Mouse (Mus musculus) forebrain, embryonic 10.5 days (tissue): ENCODE measurements at regions not wholly inside any gene's neighbourhood (a gene's known extent, or its start where the extent isn't known, plus 50 kb on each side); places are given as distances from the start of the nearest gene placed in this dataset.

Experiments
- DNase-seq: peaks from one replicate; pipeline ENCODE4 v3.0.0-alpha.2; 2017; ENCODE audit warnings: low spot score; ENCODE audit errors: extremely low spot score
- H3K27ac ChIP-seq: fragments of 300-500 bp; sonication (generic); 2 replicates; pipeline ENCODE4 v1.5.1; 2016; ENCODE audit warnings: mild to moderate bottlenecking
- H3K27me3 ChIP-seq: fragments of 300-500 bp; sonication (generic); 2 replicates; pipeline ENCODE4 v1.6.1; 2016; ENCODE audit warnings: mild to moderate bottlenecking; ENCODE audit not compliant: poor library complexity, severe bottlenecking
- H3K36me3 ChIP-seq: fragments of 300-500 bp; sonication (generic); replicated peaks from 2 replicates; pipeline ENCODE4 v1.6.1; 2016; ENCODE audit warnings: mild to moderate bottlenecking, moderate library complexity
- H3K4me1 ChIP-seq: fragments of 300-500 bp; sonication (generic); 2 replicates; pipeline ENCODE4 v1.6.1; 2016
- H3K4me3 ChIP-seq: fragments of 300-500 bp; sonication (generic); 2 replicates; pipeline ENCODE4 v1.5.1; 2016; ENCODE audit warnings: mild to moderate bottlenecking, moderate library complexity
- H3K9me3 ChIP-seq: fragments of 300-500 bp; sonication (generic); 2 replicates; pipeline ENCODE4 v1.6.1; 2016; ENCODE audit warnings: mild to moderate bottlenecking, moderate library complexity
- WGBS: fragments of 180-500 bp; shearing (Covaris S2); methylation state at CpG from one replicate; pipeline ENCODE4 v1.1.7; 2016; 5-methylcytosine and 5-hydroxymethylcytosine counted together

DNA sequence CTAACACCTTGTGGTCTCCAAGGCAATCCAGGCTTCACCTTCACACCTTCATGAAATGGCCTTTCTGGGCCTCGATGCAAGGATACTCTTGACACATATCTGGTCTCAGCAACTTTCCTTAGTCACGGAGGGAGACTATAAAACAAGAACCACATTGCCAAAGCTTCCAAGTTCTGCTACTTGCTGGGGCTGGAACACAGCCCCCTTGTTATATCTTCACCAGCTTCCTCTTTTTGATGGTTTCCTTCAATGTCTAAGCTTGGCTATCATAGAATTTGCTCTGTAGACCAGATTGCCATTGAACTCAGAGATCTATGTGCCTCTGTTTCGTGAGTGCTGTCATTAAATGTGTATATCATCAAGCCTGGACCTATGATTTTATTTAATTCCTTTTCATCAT lies 530.7 kb upstream of the Zeb2 start:
- no peaks in the 10 kb centered on the region for H3K27me3 ChIP-seq
- H3K27ac ChIP-seq, result no peak overlapping the region
- WGBS, result 90% methylated on average over 3 of the region's 3 CpGs
- no peak overlapping the region for H3K4me3 ChIP-seq
- no peak for DNase-seq
- no peaks in the 10 kb centered on the region for H3K4me1 ChIP-seq
- no peaks in the 10 kb centered on the region for H3K9me3 ChIP-seq
- H3K36me3 ChIP-seq, result no peaks in the 10 kb centered on the region

DNA sequence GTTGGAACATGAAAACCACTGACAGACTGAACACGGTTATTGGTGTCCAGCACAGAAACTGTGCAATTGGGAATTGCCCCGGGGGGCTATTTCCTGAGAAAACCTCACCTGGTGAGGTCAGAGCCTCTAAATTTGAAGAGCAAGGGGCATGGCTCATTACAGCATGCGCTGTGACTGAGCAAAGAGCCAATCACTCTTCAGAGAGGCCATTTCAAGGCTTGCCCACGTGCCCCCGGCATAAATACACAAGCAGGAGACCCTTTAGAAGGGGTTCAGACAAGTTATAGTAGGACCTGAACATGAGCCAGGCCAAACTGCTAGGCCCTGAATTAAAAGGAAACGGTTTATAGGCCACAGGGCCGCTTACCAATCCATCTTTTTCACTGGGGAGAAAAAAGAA lies 512.9 kb upstream of the Zeb2 start:
- Histone ChIP-seq H3K4me1 (peaks cover 12% of the 10 kb centered on the region), H3K27ac (no peak overlapping the region), H3K36me3 (no peaks in the 10 kb centered on the region), H3K9me3 (no peaks in the 10 kb centered on the region), H3K4me3 (no peak overlapping the region), H3K27me3 (no peaks in the 10 kb centered on the region)
- 72% methylated on average over 7 of the region's 7 CpGs for WGBS
- DNase-seq, result no peak

DNA sequence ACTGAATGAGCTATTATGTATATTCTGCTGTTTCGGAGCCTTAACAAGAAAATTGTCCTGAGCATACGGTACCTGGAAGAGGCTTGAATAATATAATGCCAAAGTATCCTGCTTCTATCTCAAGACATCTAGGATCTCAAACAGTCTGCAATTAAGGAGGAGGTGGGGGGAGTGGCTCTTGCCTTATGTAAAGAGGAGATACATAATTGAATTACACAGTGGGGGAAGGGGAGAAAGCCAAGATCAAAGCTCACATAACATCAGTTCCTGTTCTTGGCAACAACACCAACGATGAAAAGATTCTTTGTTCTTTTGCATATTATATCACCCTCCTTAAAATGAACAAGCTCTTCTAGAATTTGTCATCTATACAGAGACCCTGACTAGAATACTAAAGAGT lies 512.4 kb upstream of the Zeb2 start:
- H3K36me3 ChIP-seq, result no peaks in the 10 kb centered on the region
- 71% methylated on average over 3 of the region's 3 CpGs for WGBS
- DNase-seq, result no peak

DNA sequence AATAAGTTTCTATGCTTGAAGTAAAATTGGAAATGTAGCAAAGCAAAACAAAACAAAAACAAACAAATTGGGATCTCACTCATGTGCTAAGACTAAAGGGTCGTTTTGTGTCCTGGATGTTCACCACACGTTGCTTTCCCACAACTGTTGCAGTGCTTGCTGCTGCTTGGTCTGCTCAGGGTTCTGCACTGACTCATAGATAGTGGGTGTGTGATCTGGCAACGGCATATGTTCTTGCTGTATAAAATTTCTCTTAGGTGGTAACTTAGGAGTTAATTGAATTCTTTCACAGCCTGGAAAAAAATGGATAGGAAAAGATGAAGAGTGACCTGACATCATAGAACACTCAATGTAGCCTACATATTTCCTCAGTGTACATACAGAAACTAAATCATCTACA lies 505.9 kb upstream of the Zeb2 start:
- Histone ChIP-seq H3K9me3 (no peaks in the 10 kb centered on the region), H3K27me3 (no peaks in the 10 kb centered on the region), H3K36me3 (no peaks in the 10 kb centered on the region), H3K27ac (no peak overlapping the region), H3K4me3 (no peak overlapping the region), H3K4me1 (no peaks in the 10 kb centered on the region)
- DNase-seq, result no peak
- 86% methylated on average over 3 of the region's 3 CpGs for WGBS

More for the DNA sequence above, 512.4 kb upstream of the Zeb2 start:
- Histone ChIP-seq H3K4me1 (peaks cover 12% of the 10 kb centered on the region), H3K27ac (no peak overlapping the region), H3K27me3 (no peaks in the 10 kb centered on the region), H3K4me3 (no peak overlapping the region), H3K9me3 (no peaks in the 10 kb centered on the region)

DNA sequence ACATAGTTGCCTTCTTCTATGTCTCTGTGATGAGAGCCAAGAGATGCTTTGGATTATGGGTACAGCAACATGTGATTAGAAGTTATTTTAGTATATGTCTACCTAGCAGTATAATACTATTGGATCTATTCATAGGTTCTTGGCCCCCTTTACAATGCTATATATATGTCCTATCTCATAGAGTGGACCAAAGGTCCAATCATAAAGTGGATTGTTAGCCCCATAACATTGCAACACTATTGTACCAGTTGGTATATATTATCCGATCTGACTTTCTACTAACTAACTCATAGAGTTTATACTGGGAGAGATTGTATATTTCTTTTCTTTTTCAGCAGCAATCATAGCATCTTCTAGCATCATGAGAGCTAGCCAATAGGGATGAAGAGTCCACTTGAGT lies 491.7 kb upstream of the Zeb2 start:
- WGBS, result 89% methylated on average over 1 of the region's 1 CpGs
- Histone ChIP-seq H3K4me3 (no peak overlapping the region), H3K27me3 (no peaks in the 10 kb centered on the region), H3K4me1 (no peaks in the 10 kb centered on the region), H3K9me3 (no peaks in the 10 kb centered on the region), H3K36me3 (no peaks in the 10 kb centered on the region), H3K27ac (no peak overlapping the region)
- DNase-seq, result no peak

DNA sequence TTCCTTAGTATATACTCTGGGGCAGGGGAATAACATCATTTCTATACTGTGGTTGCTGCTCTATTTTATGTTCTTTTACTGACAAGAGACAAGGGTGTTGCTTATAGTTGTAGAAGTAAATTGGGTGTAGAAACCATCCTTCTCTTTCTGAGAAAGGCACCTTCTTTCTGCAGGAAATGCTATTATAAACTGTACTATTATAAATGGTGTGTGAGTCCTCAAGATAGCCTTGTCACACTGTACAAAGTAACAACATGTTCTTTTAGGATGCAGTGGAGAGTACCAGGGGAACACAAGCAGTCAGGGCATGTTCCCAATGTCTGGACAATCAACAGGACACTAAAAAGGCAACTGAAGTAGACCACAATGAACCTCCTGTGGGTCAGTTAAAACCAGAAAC lies 490.2 kb upstream of the Zeb2 start:
- H3K9me3 ChIP-seq, result no peaks in the 10 kb centered on the region
- H3K36me3 ChIP-seq, result no peaks in the 10 kb centered on the region
- no peaks in the 10 kb centered on the region for H3K4me1 ChIP-seq
- H3K4me3 ChIP-seq, result no peak overlapping the region
- no peak overlapping the region for H3K27ac ChIP-seq
- no peaks in the 10 kb centered on the region for H3K27me3 ChIP-seq
- no peak for DNase-seq

DNA sequence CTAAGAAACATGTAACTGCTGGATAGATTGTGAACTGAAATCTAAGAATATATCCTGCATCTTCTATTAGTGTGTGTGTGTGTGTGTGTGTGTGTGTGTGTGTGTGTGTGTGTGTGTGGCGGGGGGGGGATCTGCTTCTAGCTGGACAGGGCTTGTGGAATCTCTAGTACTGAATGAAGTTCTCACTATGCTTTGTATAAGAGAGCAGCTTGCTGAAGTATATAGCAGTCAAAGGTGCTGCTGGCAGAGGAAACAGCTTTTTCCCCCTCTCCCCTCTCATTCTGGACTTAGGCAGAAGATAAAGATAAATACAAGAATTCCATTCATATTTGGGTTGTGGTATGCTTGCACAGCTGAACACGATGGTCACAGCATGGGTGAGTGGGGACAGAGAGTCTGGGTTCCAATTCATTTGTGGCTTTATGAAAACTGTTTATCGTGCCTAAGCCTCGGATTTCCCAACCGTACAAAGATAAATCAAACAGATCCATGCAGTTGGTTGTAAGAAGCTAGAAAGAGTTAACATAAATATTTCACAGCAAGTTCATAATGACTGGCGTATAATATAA lies 484.2 kb upstream of the Zeb2 start:
- no peaks in the 10 kb centered on the region for H3K9me3 ChIP-seq
- H3K27me3 ChIP-seq, result no peaks in the 10 kb centered on the region
- no peak overlapping the region for H3K27ac ChIP-seq
- no peaks in the 10 kb centered on the region for H3K36me3 ChIP-seq
- H3K4me1 ChIP-seq, result no peaks in the 10 kb centered on the region
- no peak overlapping the region for H3K4me3 ChIP-seq
- 87% methylated on average over 6 of the region's 6 CpGs for WGBS
- DNase-seq, result no peak

DNA sequence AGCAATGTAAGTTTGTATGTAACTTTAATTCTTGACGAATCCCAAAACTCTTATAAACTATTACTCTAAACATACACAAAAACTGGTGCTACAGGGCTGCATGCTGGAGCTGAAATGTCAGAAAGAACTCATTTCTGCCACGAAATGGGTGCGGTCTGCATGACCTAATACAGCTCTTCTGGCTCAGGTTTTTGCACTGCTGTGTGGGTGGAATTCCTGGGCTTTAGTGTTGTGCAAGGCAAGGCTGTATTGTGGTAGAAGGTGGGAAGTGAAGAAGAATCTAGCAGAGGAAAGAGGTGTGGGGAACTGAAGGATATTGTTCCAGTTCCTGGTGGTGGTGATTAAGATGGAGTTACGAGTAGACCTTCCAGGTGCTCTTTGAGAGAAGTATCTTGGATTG lies 476.6 kb upstream of the Zeb2 start:
- WGBS, result 89% methylated on average over 4 of the region's 4 CpGs
- Histone ChIP-seq H3K4me1 (no peaks in the 10 kb centered on the region), H3K36me3 (no peaks in the 10 kb centered on the region), H3K9me3 (no peaks in the 10 kb centered on the region), H3K4me3 (no peak overlapping the region), H3K27ac (no peak overlapping the region), H3K27me3 (no peaks in the 10 kb centered on the region)
- DNase-seq, result no peak

DNA sequence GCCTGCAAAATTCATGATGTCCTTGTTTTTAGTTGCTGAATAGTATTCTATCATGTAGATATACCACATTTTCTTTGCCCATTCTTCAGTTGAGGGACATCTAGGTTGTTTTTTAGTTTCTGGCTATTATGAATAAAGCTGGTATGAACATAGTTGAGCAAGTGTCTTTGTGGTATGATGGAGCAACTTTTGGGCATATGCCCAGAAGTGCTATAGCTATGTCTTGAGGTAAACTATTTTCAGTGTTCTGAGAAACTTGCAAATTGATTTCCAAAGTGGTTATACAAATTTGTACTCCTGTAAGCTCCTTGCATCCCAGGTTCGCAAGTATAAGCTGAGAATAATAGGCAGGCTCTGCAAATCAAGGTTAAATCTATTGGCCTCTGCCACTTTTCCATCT lies 473.8 kb upstream of the Zeb2 start:
- no peaks in the 10 kb centered on the region for H3K36me3 ChIP-seq
- no peaks in the 10 kb centered on the region for H3K9me3 ChIP-seq
- no peak overlapping the region for H3K27ac ChIP-seq
- no peak overlapping the region for H3K4me3 ChIP-seq
- 86% methylated on average over 1 of the region's 1 CpGs for WGBS
- no peaks in the 10 kb centered on the region for H3K4me1 ChIP-seq
- H3K27me3 ChIP-seq, result no peaks in the 10 kb centered on the region
- DNase-seq, result no peak

DNA sequence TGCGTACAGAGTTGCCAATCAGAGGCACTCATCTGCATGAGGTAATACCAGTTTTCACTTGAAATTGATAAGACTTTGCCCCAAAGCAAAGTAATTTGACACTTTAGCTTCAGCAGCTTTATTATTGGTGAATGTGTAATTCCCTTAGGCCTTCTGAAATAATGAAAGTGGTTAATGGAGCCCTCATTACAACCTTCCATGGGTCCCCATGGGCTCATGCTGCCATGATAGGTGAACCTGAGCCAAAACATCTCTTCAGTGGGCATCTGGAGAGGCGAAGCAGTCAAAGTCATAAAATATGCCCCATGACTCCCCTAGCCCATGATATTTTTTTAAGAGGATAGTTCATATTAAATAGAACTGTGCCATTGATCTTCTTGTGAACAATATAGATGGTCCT lies 471.1 kb upstream of the Zeb2 start:
- H3K9me3 ChIP-seq, result no peaks in the 10 kb centered on the region
- H3K36me3 ChIP-seq, result no peaks in the 10 kb centered on the region
- no peaks in the 10 kb centered on the region for H3K27me3 ChIP-seq
- H3K4me1 ChIP-seq, result no peaks in the 10 kb centered on the region
- WGBS, result 89% methylated on average over 2 of the region's 2 CpGs
- no peak for DNase-seq
- H3K4me3 ChIP-seq, result no peak overlapping the region
- no peak overlapping the region for H3K27ac ChIP-seq

DNA sequence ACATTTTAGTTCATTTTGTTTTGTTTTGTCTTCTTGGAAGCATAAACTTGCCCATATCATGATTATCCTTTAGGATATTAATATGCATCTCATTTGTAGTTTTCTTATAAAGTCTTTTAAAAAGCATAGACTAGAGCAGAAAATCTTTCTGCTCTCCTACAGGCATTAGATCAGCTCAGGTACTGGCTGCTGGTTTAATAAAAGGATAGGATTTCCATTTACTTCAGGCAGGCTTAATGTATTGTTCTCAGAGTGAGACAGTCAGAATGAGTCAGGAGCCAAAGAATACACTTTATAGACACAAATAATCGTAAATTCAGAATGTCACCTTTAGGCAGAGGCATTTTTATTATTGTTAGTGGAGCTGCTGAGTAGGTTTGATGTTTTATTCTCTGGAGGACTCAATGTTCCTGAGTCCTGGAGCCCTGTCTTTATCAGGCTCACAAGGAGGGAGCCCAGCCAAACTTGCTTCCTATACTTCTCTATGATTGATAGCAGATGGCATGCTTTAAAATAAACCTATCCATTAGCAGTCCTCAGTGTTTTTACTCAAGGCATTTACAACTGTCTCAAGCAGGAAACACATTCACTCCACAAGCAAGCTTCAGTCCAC lies 469.5 kb upstream of the Zeb2 start:
- H3K4me3 ChIP-seq, result no peak overlapping the region
- H3K27me3 ChIP-seq, result no peaks in the 10 kb centered on the region
- no peaks in the 10 kb centered on the region for H3K9me3 ChIP-seq
- H3K4me1 ChIP-seq, result no peaks in the 10 kb centered on the region
- DNase-seq, result no peak
- WGBS, result 78% methylated on average over 1 of the region's 1 CpGs
- no peak overlapping the region for H3K27ac ChIP-seq
- H3K36me3 ChIP-seq, result no peaks in the 10 kb centered on the region

DNA sequence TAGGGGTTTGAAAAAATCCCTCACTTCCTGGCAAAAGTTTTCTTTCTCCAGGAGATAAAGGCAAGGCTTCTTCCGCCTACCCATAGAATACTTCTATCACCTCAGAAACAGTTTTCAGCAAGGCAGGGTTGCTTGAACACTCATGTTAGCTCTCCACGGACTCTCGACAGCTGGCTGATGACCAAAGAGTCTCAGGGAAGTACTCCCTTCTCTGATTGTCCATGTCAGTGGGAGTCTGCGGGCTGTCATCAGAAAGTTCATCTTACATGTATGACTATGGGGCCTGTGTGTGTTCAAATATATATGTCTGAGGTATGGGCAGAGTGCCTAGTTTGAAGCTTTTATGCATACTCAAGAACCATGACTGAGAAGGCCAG lies 464.3 kb upstream of the Zeb2 start:
- WGBS, result 94% methylated on average over 4 of the region's 4 CpGs
- Histone ChIP-seq H3K9me3 (no peaks in the 10 kb centered on the region), H3K4me1 (no peaks in the 10 kb centered on the region), H3K4me3 (no peak overlapping the region), H3K27me3 (no peaks in the 10 kb centered on the region), H3K36me3 (no peaks in the 10 kb centered on the region), H3K27ac (no peak overlapping the region)
- DNase-seq, result no peak

DNA sequence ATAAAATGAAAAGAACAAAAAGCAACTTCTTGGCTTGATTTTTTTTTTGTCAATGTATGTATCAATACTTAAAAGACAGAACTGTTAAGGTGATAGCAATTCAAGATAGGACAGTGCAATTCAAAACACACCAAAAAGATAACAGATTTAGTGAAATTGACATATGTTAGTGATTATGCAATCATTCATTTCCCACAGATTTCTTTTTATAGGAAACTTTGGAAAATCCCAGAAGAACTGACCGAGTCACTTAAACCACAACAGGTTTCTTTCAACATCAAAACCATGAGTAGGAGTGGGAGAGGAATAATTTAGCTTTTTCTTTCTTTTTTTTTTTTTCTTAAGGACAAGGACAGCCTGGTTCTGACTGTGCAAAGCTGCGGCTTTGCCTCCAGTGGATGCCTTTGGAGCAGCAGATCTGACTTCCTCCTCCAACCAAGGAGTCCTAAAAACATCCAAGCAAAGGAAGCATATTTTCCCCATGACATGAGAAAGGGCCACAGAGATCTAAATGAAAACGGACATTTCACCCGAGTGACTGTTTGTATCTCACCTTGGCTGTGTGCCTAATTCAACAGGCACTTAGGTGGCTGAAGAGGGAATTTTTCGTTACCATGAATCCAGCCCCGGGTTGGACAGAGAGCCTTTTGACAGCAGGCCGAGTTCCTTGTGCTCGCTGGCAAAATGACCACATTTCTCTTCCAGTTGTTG lies 463.8 kb upstream of the Zeb2 start:
- Histone ChIP-seq H3K27me3 (no peaks in the 10 kb centered on the region), H3K9me3 (no peaks in the 10 kb centered on the region), H3K4me3 (no peak overlapping the region), H3K27ac (no peak overlapping the region), H3K36me3 (no peaks in the 10 kb centered on the region), H3K4me1 (no peaks in the 10 kb centered on the region)
- WGBS, result 83% methylated on average over 8 of the region's 8 CpGs
- DNase-seq, result no peak
